ENCODE assay signal across 9 mouse cellular contexts in the genomic region with DNA sequence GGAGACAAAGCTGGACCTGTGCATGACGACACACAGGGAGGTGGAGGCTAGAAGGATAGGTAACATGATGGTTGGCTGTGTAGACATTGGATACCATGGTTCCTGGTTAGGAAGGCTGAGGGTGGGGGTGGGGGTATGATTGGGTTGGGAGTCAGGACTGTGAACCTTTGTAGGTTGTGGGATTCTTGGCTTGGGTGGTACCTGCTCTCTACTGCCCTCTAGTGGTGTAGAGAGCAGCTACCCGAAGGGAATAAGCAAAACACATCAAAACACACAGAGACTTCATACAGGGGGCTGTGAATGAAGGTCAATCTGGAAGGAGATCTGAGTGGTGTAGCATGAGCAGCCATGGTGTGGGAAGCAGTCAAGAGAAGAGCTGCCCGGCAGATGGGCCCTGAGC.
DNase-seq lines count a peak whose midpoint lies in the region; ATAC-seq and TF ChIP-seq lines count a peak whose summit lies in the region.
"Had no signal": no experiment of that assay in that cellular context is flagged by ENCODE, and none has a peak within 500 bp of the region (broad histone marks: within the 10 kb centered on the region; RNA-seq: fewer than 3 reads in every experiment).

No protein-coding gene starts in this region.

- H3K36me3 ChIP-seq in liver, postnatal 0 days (replicated peaks; ENCODE audit: insufficient read depth, low read length) = no peaks in the 10 kb centered on the region
- no peaks in the 10 kb centered on the region for H3K36me3 ChIP-seq in liver, embryonic 12.5 days
- H3K36me3 ChIP-seq in neural tube, embryonic 11.5 days (ENCODE audit: control insufficient read depth, insufficient read depth, low read length) = no peaks in the 10 kb centered on the region
- H3K36me3 ChIP-seq: heart, embryonic 13.5 days had no signal

- H3K4me3 ChIP-seq in liver, postnatal 0 days (ENCODE audit: low read depth, low read length) = no peak overlapping the region
- H3K4me3 ChIP-seq in liver, embryonic 12.5 days = no peak overlapping the region
- no peak overlapping the region for H3K4me3 ChIP-seq in neural tube, embryonic 11.5 days (ENCODE audit: low read depth, low read length)
- H3K4me3 ChIP-seq: heart, embryonic 13.5 days had no signal

- DNase-seq in adrenal gland, postnatal 10 days = peak; percentile 41
- no peak for DNase-seq in adrenal gland, postnatal 25 days
- no peak for DNase-seq in liver, postnatal 0 days
- DNase-seq in embryo, embryonic 11 days = peak; percentile 64
- DNase-seq in neural tube, embryonic 11.5 days (ENCODE audit: low spot score) = peak; percentile 48
- DNase-seq in right cerebral cortex, postnatal 36 days (ENCODE audit: low spot score in 2 of 2) = no peak
- no peak for DNase-seq in ovary, postnatal 36 days (ENCODE audit: low spot score)

- H3K9ac ChIP-seq in liver, postnatal 0 days (replicated peaks) = no peak overlapping the region
- H3K9ac ChIP-seq in liver, embryonic 12.5 days = no peak overlapping the region
- no peak overlapping the region for H3K9ac ChIP-seq in neural tube, embryonic 11.5 days (ENCODE audit: low read length)
- H3K9ac ChIP-seq: heart, embryonic 13.5 days had no signal

- no peak overlapping the region for H3K27ac ChIP-seq in liver, postnatal 0 days (ENCODE audit: low read depth)
- H3K27ac ChIP-seq in liver, embryonic 12.5 days = no peak overlapping the region
- H3K27ac ChIP-seq in neural tube, embryonic 11.5 days (ENCODE audit: low read depth, low read length) = no peak overlapping the region
- H3K27ac ChIP-seq: heart, embryonic 13.5 days had no signal

- no peaks in the 10 kb centered on the region for H3K4me1 ChIP-seq in liver, postnatal 0 days (ENCODE audit: insufficient read depth)
- H3K4me1 ChIP-seq in liver, embryonic 12.5 days = peaks cover under 1% of the 10 kb centered on the region; the same call in 1 of the 2 replicates
- peaks cover 3% of the 10 kb centered on the region; the same call in 1 of the 2 replicates for H3K4me1 ChIP-seq in neural tube, embryonic 11.5 days (ENCODE audit: control insufficient read depth, insufficient read depth, low read length)

- no peak for TF ChIP-seq EP300 in liver, postnatal 0 days (IDR thresholded peaks at IDR 0.05; ENCODE audit: low read depth)

- WGBS in liver, postnatal 0 days (ENCODE audit: insufficient replicate concordance) = 39% methylated on average over 3 of the region's 3 CpGs
- 28% methylated on average over 3 of the region's 3 CpGs for WGBS in liver, embryonic 12.5 days (ENCODE audit: insufficient replicate concordance)
- 44% methylated on average over 3 of the region's 3 CpGs for WGBS in neural tube, embryonic 11.5 days

- TF ChIP-seq CTCF in liver, postnatal 0 days (IDR thresholded peaks at IDR 0.05; ENCODE audit: low read depth) = peak; percentile 82

- peaks cover 26% of the 10 kb centered on the region for H3K27me3 ChIP-seq in liver, postnatal 0 days (ENCODE audit: insufficient read depth, low read length)
- H3K27me3 ChIP-seq in liver, embryonic 12.5 days (replicated peaks) = peaks cover 66% of the 10 kb centered on the region
- H3K27me3 ChIP-seq in neural tube, embryonic 11.5 days (ENCODE audit: control insufficient read depth, insufficient read depth, low read length) = peaks cover 7% of the 10 kb centered on the region

- H3K9me3 ChIP-seq in liver, postnatal 0 days (ENCODE audit: low read length) = no peaks in the 10 kb centered on the region
- H3K9me3 ChIP-seq in liver, embryonic 12.5 days (replicated peaks) = no peaks in the 10 kb centered on the region
- H3K9me3 ChIP-seq in neural tube, embryonic 11.5 days (ENCODE audit: control insufficient read depth, low read length) = no peaks in the 10 kb centered on the region
- H3K9me3 ChIP-seq: heart, embryonic 13.5 days had no signal

- ATAC-seq in liver, postnatal 0 days = no peak
- no peak for ATAC-seq in liver, embryonic 12.5 days
- ATAC-seq in neural tube, embryonic 11.5 days (ENCODE audit: insufficient read depth, low FRiP score, low TSS enrichment) = no peak

- no peak overlapping the region for H3K4me2 ChIP-seq in liver, postnatal 0 days (ENCODE audit: low read depth, low read length)
- no peak overlapping the region for H3K4me2 ChIP-seq in liver, embryonic 12.5 days
- no peak overlapping the region for H3K4me2 ChIP-seq in neural tube, embryonic 11.5 days (ENCODE audit: low read depth)
- H3K4me2 ChIP-seq: heart, embryonic 13.5 days had no signal

Comparison
In these comparisons a context has a peak if more than half of its experiments do, and no peak if none do; other contexts are left out.
1. DNase-seq: peak in adrenal gland, postnatal 10 days (single experiment), embryo, embryonic 11 days (single experiment) and neural tube, embryonic 11.5 days (single experiment); none in adrenal gland, postnatal 25 days (single experiment), liver, postnatal 0 days (single experiment), right cerebral cortex, postnatal 36 days (0 of 2) and ovary, postnatal 36 days (single experiment).